ENCODE assay signal across 26 mouse cellular contexts in genomic region chr16:38690501-38690900, GRCm38 (mm10). TPM values are rescaled to one million over a fixed set of nuclear protein-coding genes. Genes with fewer than 3 reads are reported as not detected.
DNase-seq lines count a peak whose midpoint lies in the region; ATAC-seq and TF ChIP-seq lines count a peak whose summit lies in the region.
"Had no signal": no experiment of that assay in that cellular context is flagged by ENCODE, and none has a peak within 500 bp of the region (broad histone marks: within the 10 kb centered on the region; RNA-seq: fewer than 3 reads in every experiment).

No protein-coding gene starts in this region.

- WGBS in heart, embryonic 15.5 days: 80% methylated on average over 5 of the region's 5 CpGs
- 91% methylated on average over 5 of the region's 5 CpGs for WGBS in kidney, embryonic 16.5 days
- 77% methylated on average over 5 of the region's 5 CpGs for WGBS in stomach, embryonic 16.5 days

- H3K4me3 ChIP-seq in gastrocnemius, adult 2 months: peak overlapping the region; percentile 61
- no peak overlapping the region for H3K4me3 ChIP-seq in heart, embryonic 15.5 days
- H3K4me3 ChIP-seq in kidney, embryonic 16.5 days (ENCODE audit: low read length): no peak overlapping the region
- no peak overlapping the region for H3K4me3 ChIP-seq in stomach, embryonic 16.5 days (replicated peaks; ENCODE audit: low read length)
- H3K4me3 ChIP-seq: forebrain, embryonic 13.5 days; layer of hippocampus, adult 2 months; left cerebral cortex, adult 2 months; limb, embryonic 13.5 days; liver, embryonic 12.5 days; midbrain, embryonic 13.5 days; neural tube, embryonic 13.5 days had no signal

- H3K9me3 ChIP-seq in heart, embryonic 15.5 days (replicated peaks): no peaks in the 10 kb centered on the region
- H3K9me3 ChIP-seq in kidney, embryonic 16.5 days (ENCODE audit: low read length): no peaks in the 10 kb centered on the region
- no peaks in the 10 kb centered on the region for H3K9me3 ChIP-seq in stomach, embryonic 16.5 days (replicated peaks; ENCODE audit: control insufficient read depth, low read length)
- H3K9me3 ChIP-seq: forebrain, embryonic 13.5 days; G1E; limb, embryonic 13.5 days; liver, embryonic 12.5 days; midbrain, embryonic 13.5 days; neural tube, embryonic 13.5 days had no signal

- ATAC-seq in heart, embryonic 15.5 days (replicated peaks; ENCODE audit: insufficient number of reproducible peaks, insufficient read depth, low FRiP score, low read depth): no peak
- peak; percentile 51; the same call in 1 of the 2 replicates for ATAC-seq in kidney, embryonic 16.5 days (ENCODE audit: low FRiP score, low TSS enrichment)
- no peak; the same call in 1 of the 2 replicates for ATAC-seq in stomach, embryonic 16.5 days (ENCODE audit: insufficient read depth, low FRiP score)
- ATAC-seq: forebrain, embryonic 13.5 days; hindbrain, embryonic 16.5 days; intestine, embryonic 16.5 days; liver, embryonic 12.5 days; liver, postnatal 0 days; lung, postnatal 0 days; midbrain, embryonic 13.5 days had no signal

- intact Hi-C loops in gastrocnemius, adult 2 months (cut with DNase I): no loop called here
- intact Hi-C loops in heart, postnatal 14 days (cut with DNase I): no loop called here

- TF ChIP-seq CTCF in gastrocnemius, adult 2 months (IDR thresholded peaks at IDR 0.05): no peak

- peaks cover 24% of the 10 kb centered on the region for H3K36me3 ChIP-seq in heart, embryonic 15.5 days
- H3K36me3 ChIP-seq in kidney, embryonic 16.5 days (ENCODE audit: insufficient read depth, low read length): no peaks in the 10 kb centered on the region
- no peaks in the 10 kb centered on the region for H3K36me3 ChIP-seq in stomach, embryonic 16.5 days (ENCODE audit: control insufficient read depth, insufficient read depth, low read length)
- H3K36me3 ChIP-seq: G1E; limb, embryonic 13.5 days; liver, embryonic 12.5 days; midbrain, embryonic 13.5 days; neural tube, embryonic 13.5 days had no signal

- peak; percentile 45 for DNase-seq in gastrocnemius, adult 2 months
- no peak for DNase-seq in gastrocnemius, postnatal 4 days (ENCODE audit: low spot score in 2 of 2)
- DNase-seq in heart, postnatal 14 days: no peak
- no peak for DNase-seq in kidney, adult 8-10 months
- DNase-seq: adrenal gland, adult 8-10 months; cerebellum, adult 2 months; cerebellum, postnatal 14 days; kidney, postnatal 36 days; liver, postnatal 0 days; thymus, adult 18-20 months; thymus, postnatal 25 days had no signal

- peaks cover 47% of the 10 kb centered on the region for H3K4me1 ChIP-seq in heart, embryonic 15.5 days (replicated peaks)
- peaks cover 17% of the 10 kb centered on the region; the same call in 1 of the 2 replicates for H3K4me1 ChIP-seq in kidney, embryonic 16.5 days (ENCODE audit: insufficient read depth, low read length)
- peaks cover 14% of the 10 kb centered on the region; the same call in 1 of the 2 replicates for H3K4me1 ChIP-seq in stomach, embryonic 16.5 days (ENCODE audit: control insufficient read depth, insufficient read depth, low read length)
- H3K4me1 ChIP-seq: forebrain, embryonic 13.5 days; liver, embryonic 12.5 days; midbrain, embryonic 13.5 days had no signal

- no peaks in the 10 kb centered on the region for H3K27me3 ChIP-seq in heart, embryonic 15.5 days
- no peaks in the 10 kb centered on the region for H3K27me3 ChIP-seq in kidney, embryonic 16.5 days (ENCODE audit: insufficient read depth, low read length)
- no peaks in the 10 kb centered on the region for H3K27me3 ChIP-seq in stomach, embryonic 16.5 days (ENCODE audit: control insufficient read depth, insufficient read depth, low read length)
- H3K27me3 ChIP-seq: forebrain, embryonic 13.5 days; limb, embryonic 13.5 days; liver, embryonic 12.5 days; midbrain, embryonic 13.5 days; neural tube, embryonic 13.5 days had no signal

- no peak overlapping the region for H3K9ac ChIP-seq in heart, embryonic 15.5 days
- H3K9ac ChIP-seq in kidney, embryonic 16.5 days (replicated peaks; ENCODE audit: low read length): no peak overlapping the region
- no peak overlapping the region for H3K9ac ChIP-seq in stomach, embryonic 16.5 days (ENCODE audit: low read length)
- H3K9ac ChIP-seq: forebrain, embryonic 13.5 days; limb, embryonic 13.5 days; liver, embryonic 12.5 days; liver, postnatal 0 days; midbrain, embryonic 13.5 days; neural tube, embryonic 13.5 days had no signal

- no peak overlapping the region for H3K4me2 ChIP-seq in heart, embryonic 15.5 days
- H3K4me2 ChIP-seq in kidney, embryonic 16.5 days (replicated peaks; ENCODE audit: low read depth, low read length): no peak overlapping the region
- no peak overlapping the region for H3K4me2 ChIP-seq in stomach, embryonic 16.5 days (ENCODE audit: low read depth, low read length)
- H3K4me2 ChIP-seq: forebrain, embryonic 13.5 days; limb, embryonic 13.5 days; liver, embryonic 12.5 days; midbrain, embryonic 13.5 days; neural tube, embryonic 13.5 days had no signal

- peak overlapping the region; percentile 88 for H3K27ac ChIP-seq in gastrocnemius, adult 2 months
- peak overlapping the region; percentile 61; the same call in 1 of the 2 replicates for H3K27ac ChIP-seq in heart, embryonic 15.5 days
- H3K27ac ChIP-seq in kidney, embryonic 16.5 days (ENCODE audit: low read length): no peak overlapping the region
- H3K27ac ChIP-seq in stomach, embryonic 16.5 days (ENCODE audit: low read length): 0 out of 2 replicates have a peak overlapping the region, but pooled peaks have one; percentile 72
- H3K27ac ChIP-seq: forebrain, embryonic 13.5 days; layer of hippocampus, adult 2 months; left cerebral cortex, adult 2 months; liver, embryonic 12.5 days; macrophage; midbrain, embryonic 13.5 days; neural tube, embryonic 13.5 days had no signal

RNA-seq across cellular contexts. Expression of gene Arhgap31, which starts 22.6 kb away (rescaled TPM):
- 10 to 100 TPM; 11.9 to 18.6 TPM for total RNA-seq in gastrocnemius, adult 2 months (2021)
- total RNA-seq in gastrocnemius, postnatal 4 days (2021): 10 to 100 TPM; 30.1 to 31.2 TPM
- polyA plus RNA-seq in heart, embryonic 15.5 days (2015; fragmentation: Nextera tagmentation; extraction: Ambion mirVana): 36.1 and 36.5 TPM in 2 replicates
- total RNA-seq in heart, postnatal 14 days (2021): 10 to 100 TPM; 50.0 to 50.9 TPM
- 10.8 and 13.3 TPM in 2 replicates for polyA plus RNA-seq in kidney, embryonic 16.5 days (2015; fragmentation: Nextera tagmentation; extraction: Ambion mirVana)
- polyA plus RNA-seq in stomach, embryonic 16.5 days (2015; fragmentation: Nextera tagmentation; extraction: Ambion mirVana): 8.8 and 10.9 TPM in 2 replicates

RNA-seq across cellular contexts. Expression of gene B4galt4, which starts 51.6 kb away (rescaled TPM):
- total RNA-seq in gastrocnemius, adult 2 months (2021): 1 to 10 TPM; 3.3 to 7.0 TPM
- total RNA-seq in gastrocnemius, postnatal 4 days (2021): 1 to 10 TPM; 6.8 to 8.5 TPM
- polyA plus RNA-seq in heart, embryonic 15.5 days (2015; fragmentation: Nextera tagmentation; extraction: Ambion mirVana): 21.9 and 24.9 TPM in 2 replicates
- 10 to 100 TPM; 12.0 to 14.3 TPM for total RNA-seq in heart, postnatal 14 days (2021)
- polyA plus RNA-seq in kidney, embryonic 16.5 days (2015; fragmentation: Nextera tagmentation; extraction: Ambion mirVana): 32.7 and 34.5 TPM in 2 replicates
- 20.8 TPM in 2 replicates for polyA plus RNA-seq in stomach, embryonic 16.5 days (2015; fragmentation: Nextera tagmentation; extraction: Ambion mirVana)
- total RNA-seq: G1E had no signal
- polyA plus RNA-seq: G1E had no signal
